Mouse (Mus musculus): ENCODE results near the gene Arx. TPM values are rescaled to one million over a fixed set of nuclear protein-coding genes. Genes with fewer than 3 reads are reported as not detected.
A peak's percentile ranks its signal among the peaks of the same experiment; 100 is the strongest.

Arx gene
- polyA plus RNA-seq, 1 experiment from 2014 or later, result 0.09 TPM

- Histone ChIP-seq H3K4me1 (ENCODE audit: control insufficient read depth, insufficient read depth, low read length) (no peaks in the 10 kb centered on the region), H3K4me2 (peak overlapping the region; percentile 78), H3K27me3 (ENCODE audit: control insufficient read depth, insufficient read depth, low read length) (peaks cover 86% of the 10 kb centered on the region), H3K27ac (ENCODE audit: low read depth, low read length) (no peak overlapping the region), H3K4me3 (ENCODE audit: low read depth, low read length) (peak overlapping the region; percentile 43), H3K36me3 (ENCODE audit: control insufficient read depth, insufficient read depth, low read length) (no peaks in the 10 kb centered on the region), H3K9ac (ENCODE audit: low read depth, low read length) (no peak overlapping the region), H3K9me3 (replicated peaks; ENCODE audit: control insufficient read depth, low read length) (no peaks in the 10 kb centered on the region)
- no peak for ATAC-seq (replicated peaks; ENCODE audit: insufficient number of reproducible peaks, low FRiP score, low TSS enrichment)
- 9% methylated on average over 22 of the region's 37 CpGs for WGBS (ENCODE audit: insufficient replicate concordance)
These were observed 2.8 kb downstream of the Arx start for GRCm38 (mm10) chrX:93289076-93289475.

DNA sequence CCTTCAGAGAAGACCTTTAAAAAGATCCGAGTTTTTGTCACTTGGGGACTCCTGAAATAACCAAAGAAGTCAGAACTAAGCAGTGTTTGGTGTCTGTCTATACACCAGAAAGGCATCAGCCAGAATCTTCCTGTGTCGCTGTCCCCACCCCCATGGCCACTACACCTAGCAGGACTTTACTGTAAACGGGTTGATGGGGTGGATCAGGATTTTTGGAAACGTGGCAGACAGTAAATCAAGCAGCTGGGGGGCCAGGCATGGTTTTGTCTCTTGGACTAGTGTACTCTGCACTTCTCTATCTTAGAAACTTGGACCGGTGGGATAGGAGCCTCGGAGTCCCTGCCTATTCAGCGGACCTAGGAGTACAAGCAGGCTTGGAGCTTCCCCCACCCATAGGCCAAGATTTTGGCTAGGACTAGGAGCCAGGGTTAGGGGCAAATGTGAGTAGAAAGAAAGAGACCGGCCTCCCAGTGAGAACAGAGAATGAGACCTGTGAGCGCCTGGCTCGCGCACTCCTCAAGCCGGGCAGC, 3.7 kb downstream of the Arx start:
- WGBS (ENCODE audit: insufficient replicate concordance), result 12% methylated on average over 12 of the region's 12 CpGs
- H3K4me2 ChIP-seq, result no peak overlapping the region
- no peak overlapping the region for H3K4me3 ChIP-seq (ENCODE audit: low read depth, low read length)
- no peaks in the 10 kb centered on the region for H3K9me3 ChIP-seq (replicated peaks; ENCODE audit: control insufficient read depth, low read length)
- peaks cover 87% of the 10 kb centered on the region for H3K27me3 ChIP-seq (ENCODE audit: control insufficient read depth, insufficient read depth, low read length)
- H3K4me1 ChIP-seq (ENCODE audit: control insufficient read depth, insufficient read depth, low read length), result no peaks in the 10 kb centered on the region
- ATAC-seq (replicated peaks; ENCODE audit: insufficient number of reproducible peaks, low FRiP score, low TSS enrichment), result no peak
- H3K27ac ChIP-seq (ENCODE audit: low read depth, low read length), result no peak overlapping the region
- H3K9ac ChIP-seq (ENCODE audit: low read depth, low read length), result no peak overlapping the region
- H3K36me3 ChIP-seq (ENCODE audit: control insufficient read depth, insufficient read depth, low read length), result no peaks in the 10 kb centered on the region

- no peak overlapping the region for H3K9ac ChIP-seq (ENCODE audit: low read depth, low read length)
- H3K36me3 ChIP-seq (ENCODE audit: control insufficient read depth, insufficient read depth, low read length), result no peaks in the 10 kb centered on the region
- H3K4me2 ChIP-seq, result no peak overlapping the region
- H3K27ac ChIP-seq (ENCODE audit: low read depth, low read length), result no peak overlapping the region
- no peaks in the 10 kb centered on the region for H3K4me1 ChIP-seq (ENCODE audit: control insufficient read depth, insufficient read depth, low read length)
- H3K9me3 ChIP-seq (replicated peaks; ENCODE audit: control insufficient read depth, low read length), result no peaks in the 10 kb centered on the region
- H3K27me3 ChIP-seq (ENCODE audit: control insufficient read depth, insufficient read depth, low read length), result peaks cover 84% of the 10 kb centered on the region
- no peak for ATAC-seq (replicated peaks; ENCODE audit: insufficient number of reproducible peaks, low FRiP score, low TSS enrichment)
- no peak overlapping the region for H3K4me3 ChIP-seq (ENCODE audit: low read depth, low read length)
- WGBS (ENCODE audit: insufficient replicate concordance), result 12% methylated on average over 6 of the region's 6 CpGs
These were observed 5.8 kb downstream of the Arx start for GRCm38 (mm10) chrX:93292031-93292430.

- Histone ChIP-seq H3K9ac (ENCODE audit: low read depth, low read length) (no peak overlapping the region), H3K4me1 (ENCODE audit: control insufficient read depth, insufficient read depth, low read length) (no peaks in the 10 kb centered on the region), H3K36me3 (ENCODE audit: control insufficient read depth, insufficient read depth, low read length) (no peaks in the 10 kb centered on the region), H3K4me3 (ENCODE audit: low read depth, low read length) (no peak overlapping the region), H3K27me3 (ENCODE audit: control insufficient read depth, insufficient read depth, low read length) (peaks cover 83% of the 10 kb centered on the region), H3K9me3 (replicated peaks; ENCODE audit: control insufficient read depth, low read length) (no peaks in the 10 kb centered on the region), H3K4me2 (no peak overlapping the region), H3K27ac (ENCODE audit: low read depth, low read length) (no peak overlapping the region)
- WGBS (ENCODE audit: insufficient replicate concordance), result 10% methylated on average over 20 of the region's 25 CpGs
- ATAC-seq (replicated peaks; ENCODE audit: insufficient number of reproducible peaks, low FRiP score, low TSS enrichment), result no peak
These were observed 8.7 kb downstream of the Arx start for GRCm38 (mm10) chrX:93294736-93295490.

DNA sequence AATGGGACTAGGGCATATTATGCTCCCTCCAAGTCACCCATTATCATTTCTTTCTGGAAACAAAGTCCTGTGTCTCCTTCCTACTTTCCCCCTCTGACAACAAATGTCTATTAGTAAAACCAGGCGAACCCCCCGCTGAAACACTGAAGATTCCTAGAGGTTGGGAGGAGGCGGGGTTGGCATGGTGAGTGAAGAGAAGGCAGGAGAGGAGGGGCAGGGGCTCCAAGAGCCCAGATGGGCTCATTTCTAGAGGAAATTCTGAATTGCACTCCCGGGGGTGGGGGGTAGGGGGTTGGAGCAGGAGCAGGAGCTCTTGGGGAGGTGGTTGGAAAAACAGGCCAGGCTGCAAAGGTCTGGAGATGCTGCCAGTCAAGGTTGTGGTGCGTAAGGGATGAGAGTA, 9.6 kb downstream of the Arx start:
- Histone ChIP-seq H3K27ac (ENCODE audit: low read depth, low read length) (no peak overlapping the region), H3K9ac (ENCODE audit: low read depth, low read length) (no peak overlapping the region), H3K4me1 (ENCODE audit: control insufficient read depth, insufficient read depth, low read length) (no peaks in the 10 kb centered on the region), H3K4me3 (ENCODE audit: low read depth, low read length) (no peak overlapping the region), H3K36me3 (ENCODE audit: control insufficient read depth, insufficient read depth, low read length) (no peaks in the 10 kb centered on the region), H3K27me3 (ENCODE audit: control insufficient read depth, insufficient read depth, low read length) (peaks cover 86% of the 10 kb centered on the region), H3K9me3 (replicated peaks; ENCODE audit: control insufficient read depth, low read length) (no peaks in the 10 kb centered on the region), H3K4me2 (no peak overlapping the region)
- ATAC-seq (replicated peaks; ENCODE audit: insufficient number of reproducible peaks, low FRiP score, low TSS enrichment), result no peak
- 14% methylated on average over 5 of the region's 5 CpGs for WGBS (ENCODE audit: insufficient replicate concordance)

DNA sequence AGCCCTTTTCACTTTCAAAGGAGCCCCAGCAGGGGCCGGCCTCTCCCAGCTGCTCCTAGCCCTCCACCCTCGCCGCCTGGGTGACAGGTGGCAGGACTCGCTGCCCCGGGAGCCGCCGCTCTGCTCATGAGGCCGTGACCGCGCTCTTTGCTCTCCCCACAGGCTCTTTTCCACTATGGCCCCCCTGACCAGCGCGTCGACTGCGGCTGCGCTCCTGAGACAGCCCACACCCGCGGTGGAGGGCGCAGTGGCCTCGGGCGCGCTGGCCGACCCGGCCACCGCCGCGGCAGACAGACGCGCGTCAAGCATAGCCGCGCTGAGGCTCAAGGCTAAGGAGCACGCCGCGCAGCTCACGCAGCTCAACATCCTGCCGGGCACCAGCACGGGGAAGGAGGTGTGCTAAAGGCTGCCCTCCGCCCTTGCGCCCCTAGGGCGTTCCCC, 10.8 kb downstream of the Arx start:
- H3K4me1 ChIP-seq (ENCODE audit: control insufficient read depth, insufficient read depth, low read length), result no peaks in the 10 kb centered on the region
- 0 out of 2 replicates have a peak, but pooled peaks have one; percentile 22 for ATAC-seq (replicated peaks; ENCODE audit: insufficient number of reproducible peaks, low FRiP score, low TSS enrichment)
- H3K4me2 ChIP-seq, result peak overlapping the region; percentile 64
- H3K36me3 ChIP-seq (ENCODE audit: control insufficient read depth, insufficient read depth, low read length), result no peaks in the 10 kb centered on the region
- WGBS (ENCODE audit: insufficient replicate concordance), result 6% methylated on average over 37 of the region's 40 CpGs
- peaks cover 86% of the 10 kb centered on the region for H3K27me3 ChIP-seq (ENCODE audit: control insufficient read depth, insufficient read depth, low read length)
- peak overlapping the region; percentile 34 for H3K4me3 ChIP-seq (ENCODE audit: low read depth, low read length)
- H3K9me3 ChIP-seq (replicated peaks; ENCODE audit: control insufficient read depth, low read length), result no peaks in the 10 kb centered on the region
- no peak overlapping the region for H3K27ac ChIP-seq (ENCODE audit: low read depth, low read length)
- H3K9ac ChIP-seq (ENCODE audit: low read depth, low read length), result no peak overlapping the region

GRCm38 (mm10) chrX:93299046-93299626, 12.9 kb downstream of the Arx start:
- Histone ChIP-seq H3K27me3 (ENCODE audit: control insufficient read depth, insufficient read depth, low read length) (peaks cover 79% of the 10 kb centered on the region), H3K9me3 (replicated peaks; ENCODE audit: control insufficient read depth, low read length) (no peaks in the 10 kb centered on the region), H3K27ac (ENCODE audit: low read depth, low read length) (no peak overlapping the region), H3K9ac (ENCODE audit: low read depth, low read length) (no peak overlapping the region), H3K36me3 (ENCODE audit: control insufficient read depth, insufficient read depth, low read length) (no peaks in the 10 kb centered on the region), H3K4me2 (peak overlapping the region; percentile 62), H3K4me1 (ENCODE audit: control insufficient read depth, insufficient read depth, low read length) (no peaks in the 10 kb centered on the region), H3K4me3 (ENCODE audit: low read depth, low read length) (peak overlapping the region; percentile 26)
- whole genome bisulfite sequencing (ENCODE audit: insufficient replicate concordance), result 14% methylated on average over 39 of the region's 43 CpGs
- ATAC-seq (replicated peaks; ENCODE audit: insufficient number of reproducible peaks, low FRiP score, low TSS enrichment), result no peak

DNA sequence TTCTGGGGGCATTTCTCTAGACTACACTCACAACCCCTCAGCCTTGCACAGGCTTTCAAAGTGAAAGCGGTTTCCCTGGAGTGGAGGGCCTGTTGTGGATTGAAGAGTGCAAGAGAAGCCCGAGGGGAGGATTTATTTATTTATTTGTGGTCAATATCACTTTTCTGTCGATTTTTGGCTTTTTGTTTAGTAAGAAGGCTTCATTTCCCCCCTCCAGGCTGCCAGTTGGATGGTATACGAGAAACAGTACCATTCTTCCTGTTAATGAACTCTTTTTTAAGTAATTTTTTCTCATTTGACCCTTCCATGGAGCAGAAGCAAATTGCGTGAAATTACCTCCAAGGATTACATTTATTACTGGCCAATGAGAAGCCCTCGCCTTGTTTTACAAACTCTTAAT, 13.5 kb downstream of the Arx start:
- no peak for ATAC-seq (replicated peaks; ENCODE audit: insufficient number of reproducible peaks, low FRiP score, low TSS enrichment)
- Histone ChIP-seq H3K4me2 (no peak overlapping the region; the same call in 1 of the 2 replicates), H3K36me3 (ENCODE audit: control insufficient read depth, insufficient read depth, low read length) (no peaks in the 10 kb centered on the region), H3K9me3 (replicated peaks; ENCODE audit: control insufficient read depth, low read length) (no peaks in the 10 kb centered on the region), H3K27me3 (ENCODE audit: control insufficient read depth, insufficient read depth, low read length) (peaks cover 72% of the 10 kb centered on the region), H3K9ac (ENCODE audit: low read depth, low read length) (no peak overlapping the region), H3K27ac (ENCODE audit: low read depth, low read length) (no peak overlapping the region), H3K4me1 (ENCODE audit: control insufficient read depth, insufficient read depth, low read length) (no peaks in the 10 kb centered on the region), H3K4me3 (ENCODE audit: low read depth, low read length) (peak overlapping the region; percentile 26; the same call in 1 of the 2 replicates)
- 9% methylated on average over 6 of the region's 6 CpGs for WGBS (ENCODE audit: insufficient replicate concordance)

All from heart, embryonic 11.5 days (tissue).